Mouse (Mus musculus) stomach, adult 2 months (tissue): ENCODE results near the gene Gm20870. TPM values are rescaled to one million over a fixed set of nuclear protein-coding genes. Genes with fewer than 3 reads are reported as not detected.

Experiments
- polyA plus RNA-seq: library from polyadenylated mRNA; depleted of rRNA; stranded (reverse); fragments of >200 nt; gene quantifications from 2 replicates; pipeline ENCODE4 v1.2.3, GENCODE M21; 2012; rRNA removed

Gene Gm20870
- polyA plus RNA-seq = not detected in 2 replicates

DNA sequence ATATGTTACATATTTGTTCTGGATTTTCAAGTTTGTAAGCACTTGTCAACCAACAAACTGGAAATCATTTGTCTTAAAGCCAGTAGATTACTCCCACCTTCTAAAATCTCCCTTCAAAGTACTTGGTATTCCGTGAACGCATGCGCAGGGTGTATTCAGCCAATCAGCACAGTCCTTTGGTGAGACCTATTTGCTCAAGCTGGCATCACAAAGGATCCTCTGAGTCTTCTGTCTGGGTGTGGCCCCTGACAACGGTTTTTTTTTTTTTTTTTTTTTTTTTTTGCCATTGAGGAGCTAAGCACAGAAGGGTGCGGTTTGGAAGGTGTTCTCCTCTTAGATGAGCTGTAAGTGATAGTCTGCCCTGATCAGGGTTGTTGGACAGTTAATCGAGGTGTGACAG, at the start of gene Gm20870:
Gene Gm20870 (plus strand): TSS at position 301 of the 400 bp plus-strand sequence.

Other genes starting within 250 kb of the Gm20870 start
- not detected in 2 replicates for gene Gm20869, start 222.6 kb upstream of the Gm20870 start, polyA plus RNA-seq